Mouse (Mus musculus) cerebral cortex, adult 2 months (tissue): ENCODE results near the gene Gas8.

ENCODE experiments used
- WGBS: fragments of 180-500 bp; shearing (Covaris S2); methylation state at CpG from one replicate; pipeline ENCODE4 v1.1.7; 2018; 5-methylcytosine and 5-hydroxymethylcytosine counted together

Gas8 gene

GRCm38 (mm10) chr8:123518667-123519066 lies at the start of gene Gas8:
Gene Gas8 (plus strand): TSS chr8:123518834.
- under 1% methylated on average over 20 of the region's 20 CpGs for WGBS

GRCm38 (mm10) chr8:123472991-123473390 lies 45.6 kb upstream of the Gas8 start:
- 82% methylated on average over 6 of the region's 6 CpGs for WGBS

- 58% methylated on average over 5 of the region's 5 CpGs for WGBS
Measured at GRCm38 (mm10) chr8:123474549-123474948, 44.1 kb upstream of the Gas8 start.

GRCm38 (mm10) chr8:123476911-123477736 lies 41.5 kb upstream of the Gas8 start:
- 6% methylated on average over 34 of the region's 34 CpGs for WGBS

- WGBS = under 1% methylated on average over 58 of the region's 58 CpGs
Measured at GRCm38 (mm10) chr8:123477737-123478258, 40.8 kb upstream of the Gas8 start, which contains the start of gene Afg3l1. Gene Afg3l1 (plus strand): TSS chr8:123477903.

GRCm38 (mm10) chr8:123478456-123479218 lies 40.0 kb upstream of the Gas8 start:
- WGBS = 29% methylated on average over 16 of the region's 16 CpGs

- WGBS = 92% methylated on average over 7 of the region's 7 CpGs
Measured at GRCm38 (mm10) chr8:123482627-123483026, 36.0 kb upstream of the Gas8 start.

- 81% methylated on average over 15 of the region's 15 CpGs for WGBS
Measured at GRCm38 (mm10) chr8:123491280-123492075, 27.2 kb upstream of the Gas8 start.

- 73% methylated on average over 9 of the region's 9 CpGs for WGBS
Measured at GRCm38 (mm10) chr8:123492898-123493297, 25.7 kb upstream of the Gas8 start.

- 81% methylated on average over 4 of the region's 4 CpGs for WGBS
Measured at GRCm38 (mm10) chr8:123497699-123498098, 20.9 kb upstream of the Gas8 start.

- 56% methylated on average over 11 of the region's 11 CpGs for WGBS
Measured at GRCm38 (mm10) chr8:123498963-123499362, 19.7 kb upstream of the Gas8 start.

- 63% methylated on average over 11 of the region's 11 CpGs for WGBS
Measured at GRCm38 (mm10) chr8:123499556-123499955, 19.1 kb upstream of the Gas8 start.

- 89% methylated on average over 5 of the region's 5 CpGs for WGBS
Measured at GRCm38 (mm10) chr8:123502192-123502591, 16.4 kb upstream of the Gas8 start.

- WGBS = over 99% methylated on average over 6 of the region's 6 CpGs
Measured at GRCm38 (mm10) chr8:123503801-123504467, 14.7 kb upstream of the Gas8 start.

- 90% methylated on average over 9 of the region's 9 CpGs for WGBS
Measured at GRCm38 (mm10) chr8:123504591-123505195, 13.9 kb upstream of the Gas8 start.

- WGBS = 57% methylated on average over 4 of the region's 4 CpGs
Measured at GRCm38 (mm10) chr8:123505267-123505666, 13.4 kb upstream of the Gas8 start.

GRCm38 (mm10) chr8:123505695-123506094 lies 12.9 kb upstream of the Gas8 start:
- WGBS = 48% methylated on average over 9 of the region's 9 CpGs

- 98% methylated on average over 5 of the region's 5 CpGs for WGBS
Measured at GRCm38 (mm10) chr8:123507153-123507552, 11.5 kb upstream of the Gas8 start.

GRCm38 (mm10) chr8:123510819-123511218 lies 7.8 kb upstream of the Gas8 start:
- WGBS = 75% methylated on average over 5 of the region's 5 CpGs

GRCm38 (mm10) chr8:123514136-123514535 lies 4.5 kb upstream of the Gas8 start:
- WGBS = 3% methylated on average over 9 of the region's 9 CpGs
